Mouse (Mus musculus) fibroblast of lung, adult 2 months (primary cell): ENCODE data around the gene Tbx15.
A peak's percentile ranks its signal among the peaks of the same experiment; 100 is the strongest.
"Not testable (repeated sequence)": the region's sequence is repeated elsewhere in the genome, so short reads cannot be mapped to it uniquely, and the experiment has no call there.

Experiments used
- DNase-seq: peaks from one replicate; pipeline ENCODE4 v3.0.0-alpha.2; 2011; ENCODE audit warnings: low read depth

Tbx15 gene

DNA sequence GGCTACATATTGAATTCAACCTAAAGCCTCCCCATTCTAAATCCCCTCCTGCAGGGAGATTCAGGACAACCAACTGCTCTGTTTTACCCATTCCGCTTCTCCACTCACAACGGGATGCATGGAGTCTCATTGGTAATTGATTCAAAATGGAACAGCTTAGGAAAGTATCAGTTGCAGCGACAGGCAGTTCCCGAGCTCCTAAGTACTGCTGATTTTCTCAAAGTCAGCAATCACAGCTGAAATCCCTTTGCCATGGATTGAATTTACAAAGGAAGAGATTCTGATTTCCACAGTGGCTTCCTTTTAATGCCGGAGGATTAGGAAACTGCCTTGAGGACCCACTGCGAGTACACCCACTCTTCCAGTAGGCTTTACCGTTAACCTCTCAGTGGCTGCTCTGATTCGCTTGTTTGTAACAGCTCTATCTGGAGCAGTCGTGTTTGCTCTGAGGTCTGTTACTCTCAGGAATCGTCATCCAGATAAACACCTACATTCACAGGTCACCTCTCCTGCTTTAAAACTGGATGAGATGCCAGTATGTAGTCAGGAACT, 26.6 kb downstream of the Tbx15 start:
- no peak for DNase-seq

DNA sequence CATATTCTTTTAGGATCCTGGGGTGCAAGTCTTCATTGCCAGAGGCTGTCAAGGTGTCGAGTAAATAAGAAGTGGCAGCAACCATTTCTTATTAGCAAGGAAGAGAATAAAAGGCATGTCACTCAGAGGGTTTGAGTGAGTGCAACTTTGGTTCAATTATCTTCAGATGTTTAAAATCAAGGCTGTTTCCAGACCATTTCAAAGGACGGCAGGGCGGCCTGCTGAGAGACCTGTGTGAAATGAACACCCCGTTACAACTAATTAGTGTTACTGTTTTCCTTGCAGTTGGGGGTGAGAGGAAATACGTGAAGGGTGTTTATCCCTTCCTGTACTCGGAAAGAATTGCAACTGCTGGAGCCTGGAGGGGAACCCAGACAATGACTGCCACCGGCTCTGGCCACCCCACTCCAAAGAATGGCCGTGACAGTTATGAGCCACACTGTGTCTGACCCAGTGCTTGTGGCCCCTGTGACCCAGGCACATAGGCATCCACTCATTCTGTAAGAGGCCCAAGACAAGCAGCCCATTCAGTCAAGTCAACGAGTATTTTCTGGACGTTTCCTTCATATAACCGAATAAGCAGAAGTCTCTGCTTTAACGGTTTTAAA, 37.9 kb downstream of the Tbx15 start:
- DNase-seq: no peak

DNA sequence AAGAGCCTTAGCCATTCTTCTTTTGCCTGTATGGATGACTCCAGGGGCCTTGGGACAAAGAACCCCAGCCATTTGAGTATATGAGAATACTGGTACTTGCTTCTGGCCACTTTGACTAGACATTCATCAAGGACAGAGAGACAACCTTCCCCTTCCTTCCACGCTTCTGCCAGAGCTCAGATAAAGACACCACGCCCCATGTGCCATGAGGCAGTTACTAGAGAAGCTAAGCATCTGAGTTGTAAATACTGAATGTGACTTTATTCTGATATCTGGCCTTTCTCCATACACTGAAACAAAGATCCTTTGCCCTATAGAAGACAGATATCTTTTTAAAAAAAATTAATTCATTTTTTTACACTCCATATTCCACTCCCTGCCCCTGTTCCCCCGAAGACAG, 39.5 kb downstream of the Tbx15 start:
- no peak for DNase-seq

DNA sequence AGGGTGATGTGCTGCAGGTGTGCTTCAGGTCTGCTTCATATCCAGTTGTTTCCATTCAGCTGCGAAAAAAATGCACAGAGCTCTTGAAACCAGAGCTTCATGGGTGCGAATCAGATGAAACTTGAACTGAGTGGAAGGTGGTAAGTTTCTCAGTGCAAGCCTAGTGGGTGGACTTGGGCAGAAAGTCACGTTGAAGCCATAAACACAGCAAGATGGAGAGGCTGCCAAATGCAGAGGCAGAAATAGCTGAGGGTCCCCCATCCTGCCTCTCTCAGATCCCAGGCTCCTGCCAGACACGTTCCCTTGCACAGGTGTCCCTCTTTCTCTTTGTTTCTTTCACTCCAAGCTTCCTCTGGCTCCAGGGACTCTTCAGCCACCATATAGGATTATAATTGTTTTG, 41.3 kb downstream of the Tbx15 start:
- no peak for DNase-seq

DNA sequence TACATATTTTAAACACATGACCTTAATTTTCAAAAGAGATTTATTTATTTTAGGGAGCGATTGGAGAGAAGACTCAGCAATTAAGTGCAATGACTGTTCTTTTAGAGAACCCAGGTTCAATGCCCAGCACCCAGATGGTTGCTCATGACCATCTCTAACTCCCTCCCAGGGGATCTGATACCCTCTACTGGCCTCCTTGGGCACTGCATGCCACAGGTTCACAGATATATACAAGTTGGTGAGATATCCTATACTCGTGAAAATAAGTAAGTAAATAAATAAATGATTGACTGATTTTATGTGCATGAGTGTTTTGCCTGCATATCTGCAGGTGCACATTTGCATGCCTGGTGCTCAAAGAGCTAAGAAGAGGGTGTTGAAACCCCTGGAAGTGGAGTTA, 48.1 kb downstream of the Tbx15 start:
- DNase-seq: no peak

DNA sequence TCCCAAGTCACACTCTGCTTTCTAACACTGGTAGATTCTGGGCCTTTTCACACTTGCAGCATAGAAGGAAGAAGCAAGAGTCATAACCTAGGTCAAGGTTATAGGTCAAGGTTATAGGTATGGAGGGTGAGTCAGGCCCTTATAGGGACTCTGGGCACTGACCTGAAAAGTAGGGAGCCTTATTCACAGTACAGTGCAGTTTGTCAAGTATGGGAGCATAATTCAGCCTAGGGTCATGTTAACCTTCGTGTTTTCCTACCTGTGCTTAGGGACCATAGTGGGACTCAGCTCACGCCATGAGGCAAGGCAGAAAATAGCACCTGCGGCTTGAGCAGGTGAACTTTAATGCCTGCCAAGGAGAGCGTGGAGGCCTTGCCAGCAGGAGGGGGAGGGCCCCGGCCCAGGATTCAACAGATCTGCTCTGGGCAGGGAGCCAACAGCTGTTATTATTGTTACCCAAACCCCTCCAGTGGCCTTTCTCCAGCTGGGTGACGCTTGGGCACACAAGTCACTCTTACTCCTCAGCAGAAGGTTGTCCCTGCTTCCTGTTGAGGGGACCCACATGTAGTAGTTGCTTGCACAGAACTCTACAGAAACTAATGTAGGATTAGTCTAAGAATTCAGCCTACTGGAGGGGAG, 50.0 kb downstream of the Tbx15 start:
- no peak for DNase-seq

DNA sequence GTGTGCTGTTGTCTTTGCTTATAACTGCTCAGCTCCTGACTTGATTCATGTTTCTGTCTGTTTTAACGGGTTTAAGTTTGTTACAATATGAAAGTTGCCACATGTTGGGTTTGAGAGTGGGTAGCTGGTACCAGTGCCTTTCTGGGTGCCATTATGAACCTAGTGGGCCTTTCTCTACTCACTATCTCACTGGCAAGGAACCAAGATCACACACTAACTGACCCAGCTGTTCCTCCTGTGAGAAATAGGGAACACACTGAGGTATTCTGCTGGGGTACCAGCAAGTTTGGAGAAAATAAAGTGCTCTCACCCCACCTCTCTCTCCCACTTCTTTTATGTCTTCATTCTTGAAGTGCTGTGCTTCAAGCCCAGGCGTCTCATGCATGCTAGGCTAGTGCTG, 50.7 kb downstream of the Tbx15 start:
- DNase-seq: no peak

DNA sequence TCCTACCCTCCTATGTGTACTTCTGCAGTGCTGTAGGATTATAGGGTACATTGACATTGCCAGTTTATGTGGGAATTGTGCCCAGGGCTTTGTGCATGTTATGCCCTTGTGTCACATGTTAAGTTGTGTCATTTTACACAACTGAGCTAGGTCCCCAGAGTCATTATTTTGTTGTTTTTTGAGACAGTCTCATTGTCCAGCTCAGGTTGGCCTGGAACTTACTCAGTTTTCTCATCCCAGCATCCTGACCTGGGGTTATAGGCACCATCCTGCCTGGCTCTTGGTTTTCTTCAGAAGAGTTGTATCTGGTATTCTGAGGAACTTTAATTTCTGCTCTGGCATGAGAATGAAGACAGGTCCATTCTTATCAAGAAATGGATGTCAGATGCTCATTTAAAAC, 51.2 kb downstream of the Tbx15 start:
- DNase-seq: no peak

DNA sequence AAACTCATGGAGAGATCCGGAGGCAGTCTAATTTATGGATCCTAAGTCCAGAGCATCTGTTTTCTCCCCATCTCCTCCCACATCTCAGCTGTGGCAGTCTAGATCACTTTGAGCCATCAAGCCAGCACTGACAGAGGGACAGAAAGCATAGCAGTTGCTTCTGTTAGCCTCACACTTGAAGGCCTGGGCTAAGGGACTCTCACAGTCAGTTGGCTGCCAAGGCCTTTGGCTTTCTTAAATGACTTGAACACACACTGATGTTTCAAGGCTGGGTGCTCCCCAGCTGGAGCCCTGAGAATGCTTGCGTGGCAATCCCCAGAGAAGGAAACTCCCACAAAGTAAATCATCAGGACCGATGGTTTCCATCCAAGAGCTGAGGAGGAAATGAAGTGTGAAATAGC, 52.4 kb downstream of the Tbx15 start:
- DNase-seq: no peak

DNA sequence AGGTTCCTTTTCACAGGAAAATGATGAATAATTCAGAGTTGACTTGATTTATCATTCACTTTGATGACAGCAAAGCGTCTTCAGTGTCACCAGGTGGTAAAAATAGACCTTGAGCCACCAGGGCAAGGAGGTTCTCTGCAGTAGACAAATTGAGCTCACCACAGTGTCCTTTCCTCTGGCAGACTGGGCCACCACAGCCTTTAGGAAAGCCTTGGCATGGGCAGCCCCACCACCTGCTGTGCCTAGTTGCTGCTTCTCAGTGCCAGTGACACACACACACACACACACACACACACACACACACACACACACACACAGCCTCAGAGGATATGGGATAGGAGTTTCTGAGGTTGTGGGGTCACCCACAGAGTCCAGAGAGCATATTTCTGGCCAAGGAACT, 54.0 kb downstream of the Tbx15 start:
- DNase-seq: not testable (repeated sequence)

DNA sequence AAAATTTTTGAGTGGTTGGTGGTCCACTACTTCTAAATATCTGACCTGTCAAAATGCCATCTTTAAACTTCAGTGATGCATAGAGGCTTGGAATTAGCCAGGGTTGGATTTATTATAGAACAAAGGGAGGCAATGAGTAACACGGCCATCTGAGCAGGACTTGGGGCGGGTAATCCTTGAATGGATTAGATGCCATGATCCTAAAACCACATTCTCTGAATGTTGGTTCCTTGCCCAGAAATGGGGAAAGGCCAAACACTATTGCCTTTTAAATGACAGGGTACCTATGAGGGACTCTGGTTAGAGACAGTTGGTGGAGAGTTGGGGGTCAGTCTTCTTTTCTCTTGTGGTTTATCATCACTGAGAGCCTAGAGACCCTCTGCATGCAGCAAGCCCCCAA, 55.1 kb downstream of the Tbx15 start:
- peak; percentile 28 for DNase-seq

DNA sequence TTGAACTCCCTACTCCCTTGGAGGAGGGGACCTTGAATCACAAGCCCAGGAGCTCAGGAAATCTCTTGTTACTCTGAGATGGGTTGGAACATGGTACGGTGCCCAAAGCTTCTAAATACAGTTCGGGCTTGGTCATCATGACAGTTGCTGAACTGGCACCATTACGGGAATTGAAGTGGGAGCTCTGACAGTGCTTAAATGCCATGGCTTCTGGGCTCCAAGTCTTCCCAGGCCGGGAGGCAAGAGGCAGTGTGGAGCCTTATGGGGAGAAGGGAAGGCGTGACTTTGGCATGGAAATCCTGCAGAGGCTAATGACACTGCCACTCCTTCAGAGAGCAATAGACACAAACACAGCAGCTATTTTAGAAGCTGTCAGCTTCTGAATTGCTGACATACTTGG, 56.0 kb downstream of the Tbx15 start:
- no peak for DNase-seq

DNA sequence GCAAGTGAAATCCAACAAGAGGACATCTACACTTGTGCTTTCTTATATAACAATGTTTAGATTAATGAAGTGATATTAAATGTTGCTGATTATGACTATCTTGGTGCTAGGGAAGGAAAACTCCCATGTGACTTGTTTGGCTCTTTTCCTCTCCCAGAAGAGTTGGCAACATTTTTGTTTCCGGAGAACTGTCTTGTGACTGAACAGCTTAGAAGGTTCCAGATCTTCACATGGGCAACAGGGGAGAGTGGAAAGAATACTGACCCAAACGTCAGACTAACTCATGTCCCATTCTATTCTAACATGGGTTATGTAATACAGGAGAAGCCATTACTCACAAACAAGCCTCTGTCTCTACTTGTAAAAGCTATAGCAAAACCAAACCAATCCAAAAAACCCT, 60.7 kb downstream of the Tbx15 start:
- no peak for DNase-seq

DNA sequence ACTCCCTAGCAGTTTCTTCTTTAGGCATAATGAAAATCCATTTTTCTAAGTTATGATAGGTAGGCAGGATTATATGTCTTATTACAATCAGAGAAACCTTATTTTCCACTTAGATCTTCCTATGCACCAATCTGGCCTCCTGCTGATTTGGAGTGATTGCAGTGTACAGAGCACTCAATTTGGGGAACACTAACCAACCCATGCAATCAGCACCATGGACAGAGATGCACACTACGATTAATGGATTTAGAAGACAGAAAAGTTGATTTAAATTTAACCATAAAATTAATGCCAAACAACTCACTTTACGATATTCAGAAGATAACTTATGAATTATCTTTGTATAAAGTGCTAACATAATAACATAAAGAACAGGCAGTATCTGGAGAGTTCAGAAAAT, 70.7 kb downstream of the Tbx15 start:
- DNase-seq: no peak

DNA sequence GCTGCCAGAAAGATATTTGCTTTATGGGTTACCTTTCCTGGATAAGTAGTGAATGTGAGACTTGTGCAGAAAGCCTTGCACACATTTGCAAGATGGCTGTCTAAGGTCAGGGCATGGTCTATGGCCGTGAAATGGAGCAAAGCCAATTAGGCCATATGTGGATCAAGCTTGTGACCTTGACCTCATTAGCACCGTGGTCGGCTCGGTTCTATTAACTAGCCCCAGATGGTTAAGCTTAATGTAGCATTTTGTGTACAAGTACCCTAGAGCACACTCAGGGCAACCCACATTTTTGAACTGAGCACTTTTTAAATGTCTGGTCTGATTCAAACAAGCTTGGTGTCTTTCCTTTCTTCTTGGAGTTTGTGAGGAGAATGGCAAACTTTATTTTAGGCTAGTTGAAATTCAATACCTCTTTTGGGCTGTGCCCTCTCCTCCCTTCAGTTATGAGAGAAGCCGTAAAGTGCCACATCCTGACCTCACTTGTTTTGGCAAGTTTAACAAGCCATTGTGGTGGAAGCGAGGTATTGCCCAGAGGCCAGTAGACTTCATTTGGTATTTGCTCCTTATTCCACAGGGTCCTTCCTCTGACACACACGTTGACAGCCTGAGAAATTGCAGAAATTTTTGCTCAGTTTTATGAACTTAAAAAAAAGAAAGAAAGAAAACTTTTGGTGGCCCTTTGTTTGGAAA, 71.9 kb downstream of the Tbx15 start:
- DNase-seq: no peak

DNA sequence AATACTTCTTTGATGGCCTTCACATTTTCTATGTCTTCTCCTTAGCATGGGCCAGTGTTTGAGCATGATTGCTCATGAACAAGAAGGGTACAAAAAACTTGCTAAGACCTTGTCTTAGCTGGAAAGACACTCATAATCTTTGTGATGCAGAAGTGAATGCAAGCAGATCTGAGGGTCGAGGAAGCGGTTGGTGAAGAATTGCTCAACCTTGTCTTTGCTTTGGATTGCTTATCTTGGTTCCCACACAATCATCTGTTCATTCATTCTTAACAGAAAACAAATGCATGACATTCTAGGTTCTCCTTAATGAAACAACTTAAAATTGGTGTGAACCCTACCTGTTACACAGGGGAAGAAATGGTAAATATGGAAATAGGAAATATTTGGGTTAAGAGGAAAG, 82.2 kb downstream of the Tbx15 start:
- no peak for DNase-seq

DNA sequence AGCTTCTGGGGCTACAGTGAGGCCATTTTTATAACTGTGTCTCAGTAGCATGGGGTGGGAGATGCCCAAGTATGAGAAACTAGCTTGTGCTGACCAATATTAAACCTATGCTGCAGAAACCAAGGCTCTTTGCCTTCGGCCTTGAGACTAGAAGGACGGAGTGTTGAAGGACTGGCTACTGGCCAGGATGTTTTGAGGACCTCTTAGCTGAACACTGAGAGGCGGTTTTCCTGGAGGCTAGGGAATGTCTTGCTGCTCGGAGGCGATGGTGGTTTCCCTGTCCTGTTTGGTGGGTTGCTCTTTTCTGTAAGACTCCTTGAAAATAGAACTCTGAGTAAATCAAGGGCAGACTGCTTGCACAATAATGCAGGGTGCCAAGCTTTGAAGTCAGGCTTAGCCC, 89.1 kb downstream of the Tbx15 start:
- no peak for DNase-seq

DNA sequence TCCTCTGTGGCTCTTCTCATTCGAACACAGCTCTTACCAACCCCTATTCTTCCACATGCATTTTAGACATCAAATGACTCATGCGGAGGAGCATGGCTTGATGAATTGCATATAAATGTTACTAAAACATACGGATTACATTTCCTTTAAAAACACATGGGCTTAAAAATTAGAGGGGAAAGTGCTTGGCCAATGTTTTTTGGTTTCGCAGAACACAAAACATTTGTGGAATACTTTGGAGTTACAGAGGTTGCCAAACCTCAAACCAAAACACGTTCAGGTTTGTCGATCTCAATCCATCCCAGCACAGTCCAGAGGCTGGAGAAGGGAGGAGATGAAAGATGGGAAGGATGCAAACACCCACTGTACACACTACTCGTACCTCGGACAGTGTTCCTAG, 90.9 kb downstream of the Tbx15 start:
- no peak for DNase-seq

DNA sequence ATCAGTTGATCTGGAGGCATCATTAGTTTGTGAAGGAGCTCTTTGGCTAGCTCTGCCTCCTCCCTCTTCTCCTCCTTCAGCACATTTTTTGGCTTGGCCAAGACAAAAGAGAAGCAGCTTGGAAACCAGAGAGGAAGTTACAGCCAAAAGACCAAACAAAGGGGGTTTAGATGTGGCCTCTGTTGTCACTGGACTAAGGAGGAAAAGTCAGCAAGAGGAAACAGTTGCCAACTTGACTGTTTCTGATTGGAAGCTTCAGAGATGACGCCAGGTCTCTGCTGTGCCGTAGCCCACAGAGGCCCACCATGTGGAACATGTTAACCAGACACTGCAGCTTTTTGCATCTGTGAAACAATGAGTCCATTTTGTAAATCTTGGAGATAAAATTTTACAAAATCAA, 96.7 kb downstream of the Tbx15 start:
- DNase-seq: no peak

DNA sequence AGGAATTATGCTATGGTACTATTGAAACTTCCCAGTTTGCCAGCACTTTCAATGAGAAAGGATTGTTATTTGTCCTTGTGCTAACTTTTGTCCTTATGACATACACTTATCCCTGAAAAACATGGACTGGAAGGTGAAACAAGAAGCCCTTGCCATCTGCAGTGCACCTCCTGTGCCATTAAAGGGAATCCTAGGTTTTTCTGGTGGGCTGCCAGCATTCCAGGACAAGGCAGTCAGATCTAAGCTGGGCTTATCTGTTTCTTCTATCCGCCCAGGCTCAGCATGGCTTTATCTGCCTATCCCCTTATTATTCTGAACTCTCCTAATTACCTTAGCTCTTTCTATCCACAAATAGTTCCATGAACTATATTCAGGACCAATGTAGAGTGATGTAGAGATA, 98.6 kb downstream of the Tbx15 start:
- no peak for DNase-seq

DNA sequence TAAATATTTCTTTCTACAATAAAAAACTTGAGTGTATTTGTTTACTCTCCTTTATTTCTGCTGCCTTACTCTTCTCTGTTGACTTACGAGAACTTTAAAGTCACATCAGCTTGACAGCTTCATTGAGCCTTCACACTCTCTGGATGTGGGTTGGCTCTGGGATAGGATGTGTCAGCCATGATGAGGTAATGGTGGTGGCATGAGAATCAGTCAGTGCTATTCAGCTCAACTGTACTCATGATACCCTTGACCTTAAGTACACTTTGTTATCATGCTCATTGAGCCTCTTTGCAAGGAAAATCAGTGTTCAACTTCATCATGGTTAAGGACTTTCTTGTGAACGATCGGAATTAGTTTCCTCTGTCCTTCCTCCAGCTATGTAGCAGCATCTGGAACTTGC, 99.8 kb downstream of the Tbx15 start:
- DNase-seq: no peak

DNA sequence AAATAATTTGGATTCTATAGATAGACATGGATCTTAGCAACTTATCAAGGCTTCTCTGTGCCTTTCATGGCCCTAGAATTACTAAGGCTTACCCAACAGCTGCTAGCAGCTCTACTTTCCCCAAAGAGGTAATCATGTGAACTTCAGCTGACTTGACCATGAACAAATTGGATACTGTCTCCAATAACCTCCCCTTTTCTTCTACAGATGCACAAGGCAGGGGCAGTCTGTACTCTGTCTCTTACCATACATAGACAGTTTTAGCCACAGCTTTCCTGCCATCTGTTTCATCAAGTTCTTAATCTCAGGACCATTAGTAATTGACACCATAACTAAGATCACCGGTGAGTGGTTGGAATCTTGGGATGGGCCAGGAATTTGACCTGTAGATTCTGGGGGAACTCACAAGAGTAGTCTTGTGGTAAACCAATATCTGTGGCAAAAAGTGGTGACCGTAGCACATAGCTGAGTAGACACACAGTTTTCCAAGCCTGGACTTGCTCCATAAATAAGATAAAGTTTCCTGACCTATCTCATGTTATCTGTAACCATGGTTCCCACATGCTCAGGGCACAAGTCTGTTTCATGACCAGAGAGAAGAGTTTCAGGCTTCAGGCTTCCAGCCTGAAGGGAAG, 139.6 kb downstream of the Tbx15 start:
- no peak for DNase-seq

DNA sequence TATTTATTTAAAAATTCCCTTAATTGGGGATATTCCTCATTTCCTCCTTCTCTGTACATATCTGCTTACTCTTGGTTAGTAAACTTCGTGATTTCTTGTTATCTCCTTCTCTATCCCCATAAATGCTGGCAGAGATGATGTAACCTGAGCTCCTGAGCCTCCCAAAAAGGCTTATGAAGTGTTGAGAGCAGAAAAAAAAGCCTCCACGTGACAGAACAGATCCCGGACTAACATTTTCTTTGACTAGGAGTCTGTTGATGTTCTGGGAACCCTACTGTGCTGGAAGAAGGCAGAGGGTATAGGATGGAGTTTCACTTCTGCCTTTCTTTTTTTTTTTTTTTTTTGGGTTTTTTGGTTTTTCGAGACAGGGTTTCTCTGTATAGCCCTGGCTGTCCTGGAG, 146.9 kb downstream of the Tbx15 start:
- no peak for DNase-seq
